Mouse (Mus musculus): ENCODE data around the gene Dnaja2. TPM values are rescaled to one million over a fixed set of nuclear protein-coding genes. Genes with fewer than 3 reads are reported as not detected.
A peak's percentile ranks its signal among the peaks of the same experiment; 100 is the strongest.

Dnaja2 gene
- polyA plus RNA-seq, 1 experiment from 2014 or later, result 149 TPM

- Histone ChIP-seq H3K27ac (ENCODE audit: low read length) (peak overlapping the region; percentile 2; the same call in 1 of the 2 replicates), H3K9me3 (ENCODE audit: control insufficient read depth, low read length) (no peaks in the 10 kb centered on the region), H3K36me3 (ENCODE audit: control insufficient read depth, insufficient read depth, low read length) (peaks cover 23% of the 10 kb centered on the region), H3K4me3 (ENCODE audit: low read length) (no peak overlapping the region), H3K27me3 (ENCODE audit: control insufficient read depth, insufficient read depth, low read depth, low read length) (no peaks in the 10 kb centered on the region), H3K9ac (ENCODE audit: low read length) (no peak overlapping the region), H3K4me2 (ENCODE audit: low read depth, low read length) (no peak overlapping the region), H3K4me1 (replicated peaks; ENCODE audit: control insufficient read depth, insufficient read depth, low read length) (no peaks in the 10 kb centered on the region)
- no peak for ATAC-seq (ENCODE audit: low read depth)
- 84% methylated on average over 4 of the region's 4 CpGs for WGBS
Observed at GRCm38 (mm10) chr8:85532843-85533242, 22.3 kb downstream of the Dnaja2 start.

GRCm38 (mm10) chr8:85531471-85531870 is 23.7 kb downstream of the Dnaja2 start:
- Histone ChIP-seq H3K36me3 (ENCODE audit: control insufficient read depth, insufficient read depth, low read length) (peaks cover 15% of the 10 kb centered on the region), H3K27ac (ENCODE audit: low read length) (no peak overlapping the region), H3K4me1 (replicated peaks; ENCODE audit: control insufficient read depth, insufficient read depth, low read length) (no peaks in the 10 kb centered on the region), H3K4me3 (ENCODE audit: low read length) (no peak overlapping the region), H3K4me2 (ENCODE audit: low read depth, low read length) (no peak overlapping the region), H3K9me3 (ENCODE audit: control insufficient read depth, low read length) (no peaks in the 10 kb centered on the region), H3K9ac (ENCODE audit: low read length) (no peak overlapping the region), H3K27me3 (ENCODE audit: control insufficient read depth, insufficient read depth, low read depth, low read length) (no peaks in the 10 kb centered on the region)
- 76% methylated on average over 3 of the region's 3 CpGs for WGBS
- no peak for ATAC-seq (ENCODE audit: low read depth)

- no peak overlapping the region for H3K9ac ChIP-seq (ENCODE audit: low read length)
- H3K9me3 ChIP-seq (ENCODE audit: control insufficient read depth, low read length), result no peaks in the 10 kb centered on the region
- no peak overlapping the region for H3K4me2 ChIP-seq (ENCODE audit: low read depth, low read length)
- no peak overlapping the region for H3K4me3 ChIP-seq (ENCODE audit: low read length)
- whole genome bisulfite sequencing, result 90% methylated on average over 1 of the region's 1 CpGs
- no peak overlapping the region for H3K27ac ChIP-seq (ENCODE audit: low read length)
- ATAC-seq (ENCODE audit: low read depth), result no peak
- no peaks in the 10 kb centered on the region for H3K27me3 ChIP-seq (ENCODE audit: control insufficient read depth, insufficient read depth, low read depth, low read length)
- H3K4me1 ChIP-seq (replicated peaks; ENCODE audit: control insufficient read depth, insufficient read depth, low read length), result no peaks in the 10 kb centered on the region
- peaks cover 9% of the 10 kb centered on the region for H3K36me3 ChIP-seq (ENCODE audit: control insufficient read depth, insufficient read depth, low read length)
Observed at GRCm38 (mm10) chr8:85530717-85531116, 24.4 kb downstream of the Dnaja2 start.

GRCm38 (mm10) chr8:85528959-85529358 is 26.2 kb downstream of the Dnaja2 start:
- no peak overlapping the region for H3K4me2 ChIP-seq (ENCODE audit: low read depth, low read length)
- WGBS, result 48% methylated on average over 3 of the region's 3 CpGs
- no peak overlapping the region for H3K9ac ChIP-seq (ENCODE audit: low read length)
- no peaks in the 10 kb centered on the region for H3K4me1 ChIP-seq (replicated peaks; ENCODE audit: control insufficient read depth, insufficient read depth, low read length)
- H3K27ac ChIP-seq (ENCODE audit: low read length), result no peak overlapping the region
- no peaks in the 10 kb centered on the region for H3K9me3 ChIP-seq (ENCODE audit: control insufficient read depth, low read length)
- no peak for ATAC-seq (ENCODE audit: low read depth)
- H3K4me3 ChIP-seq (ENCODE audit: low read length), result no peak overlapping the region
- H3K36me3 ChIP-seq (ENCODE audit: control insufficient read depth, insufficient read depth, low read length), result no peaks in the 10 kb centered on the region; the same call in 1 of the 2 replicates
- no peaks in the 10 kb centered on the region for H3K27me3 ChIP-seq (ENCODE audit: control insufficient read depth, insufficient read depth, low read depth, low read length)

GRCm38 (mm10) chr8:85526105-85526504 is 29.0 kb downstream of the Dnaja2 start:
- no peaks in the 10 kb centered on the region for H3K4me1 ChIP-seq (replicated peaks; ENCODE audit: control insufficient read depth, insufficient read depth, low read length)
- WGBS, result 24% methylated on average over 6 of the region's 6 CpGs
- H3K9me3 ChIP-seq (ENCODE audit: control insufficient read depth, low read length), result no peaks in the 10 kb centered on the region
- no peak overlapping the region for H3K9ac ChIP-seq (ENCODE audit: low read length)
- H3K4me2 ChIP-seq (ENCODE audit: low read depth, low read length), result no peak overlapping the region
- no peak overlapping the region for H3K4me3 ChIP-seq (ENCODE audit: low read length)
- H3K27ac ChIP-seq (ENCODE audit: low read length), result no peak overlapping the region
- no peaks in the 10 kb centered on the region; the same call in 1 of the 2 replicates for H3K36me3 ChIP-seq (ENCODE audit: control insufficient read depth, insufficient read depth, low read length)
- H3K27me3 ChIP-seq (ENCODE audit: control insufficient read depth, insufficient read depth, low read depth, low read length), result no peaks in the 10 kb centered on the region
- no peak for ATAC-seq (ENCODE audit: low read depth)

GRCm38 (mm10) chr8:85524086-85524485 is 31.1 kb downstream of the Dnaja2 start:
- ATAC-seq (ENCODE audit: low read depth), result no peak
- H3K27ac ChIP-seq (ENCODE audit: low read length), result no peak overlapping the region
- no peak overlapping the region for H3K4me2 ChIP-seq (ENCODE audit: low read depth, low read length)
- no peak overlapping the region for H3K9ac ChIP-seq (ENCODE audit: low read length)
- H3K36me3 ChIP-seq (ENCODE audit: control insufficient read depth, insufficient read depth, low read length), result peaks cover 6% of the 10 kb centered on the region
- H3K4me3 ChIP-seq (ENCODE audit: low read length), result no peak overlapping the region
- H3K9me3 ChIP-seq (ENCODE audit: control insufficient read depth, low read length), result no peaks in the 10 kb centered on the region
- H3K4me1 ChIP-seq (replicated peaks; ENCODE audit: control insufficient read depth, insufficient read depth, low read length), result no peaks in the 10 kb centered on the region
- H3K27me3 ChIP-seq (ENCODE audit: control insufficient read depth, insufficient read depth, low read depth, low read length), result no peaks in the 10 kb centered on the region
- WGBS, result 89% methylated on average over 7 of the region's 7 CpGs

GRCm38 (mm10) chr8:85521332-85521731 is 33.8 kb downstream of the Dnaja2 start:
- 90% methylated on average over 8 of the region's 8 CpGs for WGBS
- Histone ChIP-seq H3K36me3 (ENCODE audit: control insufficient read depth, insufficient read depth, low read length) (peaks cover 6% of the 10 kb centered on the region), H3K4me3 (ENCODE audit: low read length) (no peak overlapping the region), H3K27ac (ENCODE audit: low read length) (no peak overlapping the region), H3K27me3 (ENCODE audit: control insufficient read depth, insufficient read depth, low read depth, low read length) (no peaks in the 10 kb centered on the region), H3K4me2 (ENCODE audit: low read depth, low read length) (no peak overlapping the region), H3K9ac (ENCODE audit: low read length) (no peak overlapping the region), H3K9me3 (ENCODE audit: control insufficient read depth, low read length) (no peaks in the 10 kb centered on the region), H3K4me1 (replicated peaks; ENCODE audit: control insufficient read depth, insufficient read depth, low read length) (no peaks in the 10 kb centered on the region)
- ATAC-seq (ENCODE audit: low read depth), result no peak

GRCm38 (mm10) chr8:85520586-85520985 is 34.6 kb downstream of the Dnaja2 start:
- Histone ChIP-seq H3K27me3 (ENCODE audit: control insufficient read depth, insufficient read depth, low read depth, low read length) (no peaks in the 10 kb centered on the region), H3K4me2 (ENCODE audit: low read depth, low read length) (no peak overlapping the region), H3K4me3 (ENCODE audit: low read length) (no peak overlapping the region), H3K9me3 (ENCODE audit: control insufficient read depth, low read length) (no peaks in the 10 kb centered on the region), H3K4me1 (replicated peaks; ENCODE audit: control insufficient read depth, insufficient read depth, low read length) (no peaks in the 10 kb centered on the region), H3K36me3 (ENCODE audit: control insufficient read depth, insufficient read depth, low read length) (peaks cover 6% of the 10 kb centered on the region), H3K27ac (ENCODE audit: low read length) (no peak overlapping the region), H3K9ac (ENCODE audit: low read length) (no peak overlapping the region)
- ATAC-seq (ENCODE audit: low read depth), result no peak
- 86% methylated on average over 4 of the region's 4 CpGs for WGBS

- 85% methylated on average over 10 of the region's 10 CpGs for WGBS
- Histone ChIP-seq H3K9ac (ENCODE audit: low read length) (no peak overlapping the region), H3K9me3 (ENCODE audit: control insufficient read depth, low read length) (no peaks in the 10 kb centered on the region), H3K4me2 (ENCODE audit: low read depth, low read length) (no peak overlapping the region), H3K36me3 (ENCODE audit: control insufficient read depth, insufficient read depth, low read length) (peaks cover 6% of the 10 kb centered on the region), H3K27me3 (ENCODE audit: control insufficient read depth, insufficient read depth, low read depth, low read length) (no peaks in the 10 kb centered on the region), H3K4me3 (ENCODE audit: low read length) (no peak overlapping the region), H3K27ac (ENCODE audit: low read length) (no peak overlapping the region), H3K4me1 (replicated peaks; ENCODE audit: control insufficient read depth, insufficient read depth, low read length) (no peaks in the 10 kb centered on the region)
- no peak for ATAC-seq (ENCODE audit: low read depth)
Observed at GRCm38 (mm10) chr8:85517956-85518355, 37.2 kb downstream of the Dnaja2 start.

GRCm38 (mm10) chr8:85517336-85517735 is 37.8 kb downstream of the Dnaja2 start:
- no peak for ATAC-seq (ENCODE audit: low read depth)
- Histone ChIP-seq H3K36me3 (ENCODE audit: control insufficient read depth, insufficient read depth, low read length) (peaks cover 6% of the 10 kb centered on the region), H3K4me2 (ENCODE audit: low read depth, low read length) (no peak overlapping the region), H3K4me1 (replicated peaks; ENCODE audit: control insufficient read depth, insufficient read depth, low read length) (no peaks in the 10 kb centered on the region), H3K27ac (ENCODE audit: low read length) (no peak overlapping the region), H3K27me3 (ENCODE audit: control insufficient read depth, insufficient read depth, low read depth, low read length) (no peaks in the 10 kb centered on the region), H3K9me3 (ENCODE audit: control insufficient read depth, low read length) (no peaks in the 10 kb centered on the region), H3K4me3 (ENCODE audit: low read length) (no peak overlapping the region), H3K9ac (ENCODE audit: low read length) (no peak overlapping the region)
- WGBS, result 75% methylated on average over 4 of the region's 4 CpGs
